Mouse (Mus musculus) CH12.LX (cell line): ENCODE data around the gene Tmem104. TPM values are rescaled to one million over a fixed set of nuclear protein-coding genes. Genes with fewer than 3 reads are reported as not detected.

Experiments used
- DNase-seq: peaks from one replicate; pipeline ENCODE4 v3.0.0-alpha.2; 2013; ENCODE audit errors: extremely low read depth
- H3K27ac ChIP-seq: 2 replicates; pipeline ENCODE4 v1.5.1; 2012; ENCODE audit warnings: low read depth, mild to moderate bottlenecking, control low read depth, moderate library complexity; ENCODE audit not compliant: insufficient read depth
- H3K27me3 ChIP-seq: replicated peaks from 2 replicates; pipeline ENCODE3; 2012; ENCODE audit warnings: inconsistent platforms
- H3K36me3 ChIP-seq, 2 experiments: replicated peaks in 1 of 2; 2 replicates each; pipeline versions ENCODE3 to v1.6.1; 2012; ENCODE audit warnings: inconsistent platforms in 1 of 2, low read length in 1 of 2, mild to moderate bottlenecking in 1 of 2, mixed read lengths in 1 of 2, moderate library complexity in 1 of 2; ENCODE audit not compliant: control insufficient read depth in 1 of 2, insufficient read depth in 1 of 2
- H3K4me1 ChIP-seq, 2 experiments: 2 replicates each; pipeline ENCODE4 v1.6.1; 2012; ENCODE audit warnings: inconsistent platforms in 1 of 2, moderate library complexity in 1 of 2; ENCODE audit not compliant: insufficient read depth in 2 of 2, control insufficient read depth in 1 of 2
- H3K4me2 ChIP-seq: 2 replicates; pipeline ENCODE4 v1.6.1; 2012; ENCODE audit warnings: low read depth, mild to moderate bottlenecking, control low read depth; ENCODE audit not compliant: poor library complexity, insufficient read depth, severe bottlenecking
- H3K4me3 ChIP-seq, 3 experiments: fragments of 150-350 bp in 1 of 3; sonication (generic) in 1 of 3; replicated peaks in 1 of 3; 2 replicates each; pipeline versions ENCODE3 to v1.5.1; 2011 to 2012; ENCODE audit warnings: low read depth in 2 of 3, low read length in 2 of 3, mild to moderate bottlenecking in 2 of 3, moderate library complexity in 2 of 3, control low read depth in 1 of 3, improper control_type of control experiment in 1 of 3, inconsistent platforms in 1 of 3, mixed read lengths in 1 of 3; ENCODE audit not compliant: poor library complexity in 1 of 3
- H3K79me2 ChIP-seq: replicated peaks from 2 replicates; pipeline ENCODE4 v1.6.1; 2012; ENCODE audit warnings: mild to moderate bottlenecking, moderate library complexity; ENCODE audit not compliant: control insufficient read depth, poor library complexity, insufficient read depth, severe bottlenecking; ENCODE audit errors: extremely low read depth
- H3K9ac ChIP-seq: 2 replicates; pipeline ENCODE4 v1.6.1; 2012; ENCODE audit warnings: low read depth, mild to moderate bottlenecking, control low read depth, moderate library complexity; ENCODE audit not compliant: insufficient read depth
- H3K9me3 ChIP-seq: replicated peaks from 2 replicates; pipeline ENCODE3; 2012; ENCODE audit warnings: low read length, inconsistent platforms, mixed read lengths
- CHD2 ChIP-seq: IDR thresholded peaks from 2 replicates; pipeline ENCODE4 v1.6.1; 2011; ENCODE audit warnings: low read length, improper control_type of control experiment
- CTCF ChIP-seq, 2 experiments: IDR thresholded peaks in 1 of 2; conservative IDR thresholded peaks in 1 of 2; 2 replicates each; pipeline ENCODE4 v1.5.1; 2011 to 2012; ENCODE audit warnings: low read depth in 2 of 2, low read length in 2 of 2, improper control_type of control experiment in 1 of 2, inconsistent platforms in 1 of 2, mild to moderate bottlenecking in 1 of 2, moderate library complexity in 1 of 2
- ELF1 ChIP-seq: IDR thresholded peaks from 2 replicates; pipeline ENCODE4 v1.6.1; 2014; ENCODE audit warnings: low read depth, mild to moderate bottlenecking, inconsistent platforms, low read length, improper control_type of control experiment
- GABPA ChIP-seq: IDR thresholded peaks from 2 replicates; pipeline ENCODE4 v1.6.1; 2012; ENCODE audit warnings: low read depth, low read length, improper control_type of control experiment, inconsistent platforms; ENCODE audit not compliant: insufficient replicate concordance
- HCFC1 ChIP-seq: IDR thresholded peaks from 2 replicates; pipeline ENCODE4 v1.6.1; 2012; ENCODE audit warnings: low read depth, mild to moderate bottlenecking, inconsistent platforms, low read length, improper control_type of control experiment
- IRF4 ChIP-seq: IDR thresholded peaks from 2 replicates; pipeline ENCODE4 v1.6.1; 2014; ENCODE audit warnings: low read depth, mild to moderate bottlenecking, inconsistent platforms, low read length, improper control_type of control experiment
- JUN ChIP-seq: IDR thresholded peaks from 2 replicates; pipeline ENCODE4 v1.6.1; 2011; ENCODE audit warnings: low read depth, mild to moderate bottlenecking, low read length, improper control_type of control experiment, moderate library complexity; ENCODE audit not compliant: insufficient read depth
- KAT2A ChIP-seq: IDR thresholded peaks from 2 replicates; pipeline ENCODE4 v1.6.1; 2012; ENCODE audit warnings: low read length, improper control_type of control experiment, inconsistent platforms; ENCODE audit not compliant: insufficient replicate concordance
- MAX ChIP-seq: IDR thresholded peaks from 2 replicates; pipeline ENCODE4 v1.6.1; 2011; ENCODE audit warnings: low read length, improper control_type of control experiment
- MXI1 ChIP-seq: IDR thresholded peaks from 2 replicates; pipeline ENCODE4 v1.6.1; 2011; ENCODE audit warnings: mild to moderate bottlenecking, low read depth, low read length, improper control_type of control experiment
- MYC ChIP-seq: IDR thresholded peaks from 2 replicates; pipeline ENCODE4 v1.6.1; 2011; ENCODE audit warnings: low read depth, mild to moderate bottlenecking, improper control_type of control experiment, low read length
- NELFE ChIP-seq: IDR thresholded peaks from 2 replicates; pipeline ENCODE4 v1.6.1; 2011; ENCODE audit warnings: low read depth, low read length, improper control_type of control experiment
- NRF1 ChIP-seq: IDR thresholded peaks from 2 replicates; pipeline ENCODE4 v1.6.1; 2014; ENCODE audit warnings: low read depth, mild to moderate bottlenecking, inconsistent platforms, low read length, improper control_type of control experiment, moderate library complexity
- POLR2A ChIP-seq: IDR thresholded peaks from 2 replicates; pipeline ENCODE4 v1.6.1; 2011; ENCODE audit warnings: low read depth, mild to moderate bottlenecking, improper control_type of control experiment, low read length
- POLR2AphosphoS2 ChIP-seq: IDR thresholded peaks from 2 replicates; pipeline ENCODE4 v1.6.1; 2011; ENCODE audit warnings: low read depth, low read length, improper control_type of control experiment
- SMC3 ChIP-seq: IDR thresholded peaks from 2 replicates; pipeline ENCODE4 v1.6.1; 2011; ENCODE audit warnings: low read depth, low read length, improper control_type of control experiment
- TCF12 ChIP-seq: IDR thresholded peaks from 2 replicates; pipeline ENCODE4 v1.6.1; 2014; ENCODE audit warnings: low read depth, mild to moderate bottlenecking, inconsistent platforms, low read length, improper control_type of control experiment
- USF1 ChIP-seq: IDR thresholded peaks from 2 replicates; pipeline ENCODE4 v1.6.1; 2014; ENCODE audit warnings: low read depth, mild to moderate bottlenecking, inconsistent platforms, low read length, improper control_type of control experiment
- ZC3H11A ChIP-seq: IDR thresholded peaks from 2 replicates; pipeline ENCODE4 v1.6.1; 2012; ENCODE audit warnings: low read depth, mild to moderate bottlenecking, inconsistent platforms, low read length, improper control_type of control experiment
- ZMIZ1 ChIP-seq: IDR thresholded peaks from 2 replicates; pipeline ENCODE4 v1.6.1; 2012; ENCODE audit warnings: low read depth, mild to moderate bottlenecking, inconsistent platforms, low read length, improper control_type of control experiment
- ZNF384 ChIP-seq: IDR thresholded peaks from 2 replicates; pipeline ENCODE4 v1.6.1; 2012; ENCODE audit warnings: low read depth, low read length, improper control_type of control experiment, inconsistent platforms
- dilution Hi-C: fragments of 300-500 bp; cut with MboI; formaldehyde crosslinking; loops from 2 replicates; pipeline ENCODE4 v1.14.3; 2020; ENCODE audit warnings: low sequenced_read_pairs; ENCODE audit not compliant: extremely low pct_unique_long_range_greater_than_20kb, extremely low pct_ligation_motif_present
- in situ Hi-C: fragments of 300-500 bp; cut with MboI; formaldehyde crosslinking; loops from 3 replicates; pipeline ENCODE4 v1.14.3; 2019; ENCODE audit warnings: low sequenced_read_pairs, low pct_ligation_motif_present, low pct_unique_long_range_greater_than_20kb, mixed read lengths
- polyA plus RNA-seq: library from polyadenylated mRNA; unstranded; fragments of >175 nt; gene quantifications from 2 replicates; pipeline ENCODE4 v1.2.1, GENCODE M21; 2012; ENCODE audit warnings: low read depth; ENCODE audit not compliant: insufficient read length
- total RNA-seq, 2 experiments: library from RNA; depleted of rRNA; stranded (reverse); fragments of 300-350 nt in 1 of 2; fragments of >200 nt in 1 of 2; gene quantifications; 2 replicates each; pipeline ENCODE4 v1.2.3; 2012 to 2014

Gene Tmem104
- total and polyA plus RNA-seq, 3 experiments, result 3.5 to 16.1 (median 10.8) TPM

DNA sequence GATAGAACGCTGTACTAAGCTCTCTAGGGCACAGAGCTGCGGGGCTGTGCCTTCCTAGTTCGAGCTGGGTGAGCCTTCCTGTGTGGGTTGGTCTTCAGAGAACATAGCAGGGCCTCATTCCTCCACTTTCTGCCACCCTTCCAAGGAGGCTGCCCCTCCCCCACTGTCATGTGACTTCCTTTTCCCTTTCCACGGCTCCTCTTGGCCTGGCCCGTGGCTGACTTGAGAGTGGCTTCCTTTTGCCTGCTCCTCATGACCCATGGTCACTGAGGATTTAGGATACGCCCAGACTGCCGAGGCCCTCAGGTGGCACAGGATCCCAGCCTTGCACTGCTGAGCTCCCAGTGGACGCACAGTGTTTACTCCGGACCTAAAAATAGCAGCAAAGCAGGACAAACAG lies 4.9 kb downstream of the Tmem104 start:
- peaks cover 12 to 29% of the 10 kb centered on the region in 2 experiments for H3K4me1 ChIP-seq
- no peaks in the 10 kb centered on the region; the same call in 1 of the 2 replicates for H3K79me2 ChIP-seq
- H3K9me3 ChIP-seq, result no peaks in the 10 kb centered on the region
- DNase-seq, result no peak
- H3K27ac ChIP-seq, result no peak overlapping the region
- in situ Hi-C loops, result loop anchor here (5.0 kb wide), 1 partner anchor 55 kb away; no protein-coding TSS in a partner anchor
- H3K4me2 ChIP-seq, result no peak overlapping the region
- H3K27me3 ChIP-seq, result no peaks in the 10 kb centered on the region
- peaks cover 18 to 63% of the 10 kb centered on the region in 2 experiments for H3K36me3 ChIP-seq
- TF ChIP-seq POLR2AphosphoS2 (no peak), USF1 (peak; percentile 39; the same call in 1 of the 2 replicates)
- TF ChIP-seq, all 38 proteins: peak for 1
- Histone ChIP-seq H3K4me3 (no peak overlapping the region), H3K9ac (no peak overlapping the region)
- dilution Hi-C loops, result no loop called here

DNA sequence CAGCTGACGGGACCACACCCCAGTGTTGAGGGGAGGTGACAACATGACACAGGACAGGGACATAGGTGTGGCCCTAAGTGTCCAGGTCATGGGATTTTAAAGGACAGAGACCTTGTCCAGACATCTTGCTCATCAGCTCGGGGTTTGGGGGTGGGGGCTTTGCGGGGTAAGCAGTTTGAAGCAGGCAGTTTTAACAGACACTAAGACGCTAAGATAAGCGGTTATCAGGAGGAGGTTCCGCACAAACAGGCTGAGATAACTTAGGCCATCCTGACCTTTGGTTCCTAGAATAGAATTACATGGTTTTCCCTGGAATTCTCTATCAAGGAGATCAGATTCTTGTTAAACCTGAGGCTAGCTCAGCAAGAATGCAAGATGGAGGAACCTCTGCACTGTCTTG lies 7.4 kb downstream of the Tmem104 start:
- H3K4me2 ChIP-seq, result no peak overlapping the region
- no peak overlapping the region for H3K27ac ChIP-seq
- H3K4me3 ChIP-seq, result no peak overlapping the region
- peaks cover 2 to 9% of the 10 kb centered on the region in 2 experiments; a peak in 2 of 4 replicates for H3K4me1 ChIP-seq
- H3K9me3 ChIP-seq, result no peaks in the 10 kb centered on the region
- peaks cover 16 to 73% of the 10 kb centered on the region in 2 experiments for H3K36me3 ChIP-seq
- in situ Hi-C loops, result loop anchor here (5.0 kb wide), 2 partner anchors 32 to 53 kb away; partner anchors contain the start of gene Slc9a3r1
- no peak for DNase-seq
- dilution Hi-C loops, result no loop called here
- TF ChIP-seq NRF1 (no peak), TCF12 (no peak), CTCF (conservative IDR thresholded peaks at IDR 0.05 in 1 of 2, IDR thresholded peaks at IDR 0.05 in 1 of 2; ENCODE audit: low read depth in 2 of 2, low read length in 2 of 2) (no peak)
- H3K79me2 ChIP-seq, result no peaks in the 10 kb centered on the region
- no peak overlapping the region for H3K9ac ChIP-seq
- no peaks in the 10 kb centered on the region for H3K27me3 ChIP-seq

GRCm38 (mm10) chr11:115195933-115196332 lies 8.6 kb downstream of the Tmem104 start:
- dilution Hi-C loops, result no loop called here

More at GRCm38 (mm10) chr11:115195933-115196332, 8.6 kb downstream of the Tmem104 start:
- H3K9ac ChIP-seq, result no peak overlapping the region
- DNase-seq, result no peak
- no peaks in the 10 kb centered on the region for H3K9me3 ChIP-seq
- no peak overlapping the region for H3K27ac ChIP-seq
- no peaks in the 10 kb centered on the region for H3K79me2 ChIP-seq
- H3K27me3 ChIP-seq, result no peaks in the 10 kb centered on the region
- no peak overlapping the region for H3K4me2 ChIP-seq
- in situ Hi-C loops, result loop anchor here (5.0 kb wide), 1 partner anchor 34 kb away; the partner anchor contains the start of gene Slc9a3r1
- peaks cover 26 to 77% of the 10 kb centered on the region in 2 experiments for H3K36me3 ChIP-seq
- H3K4me3 ChIP-seq, result no peak overlapping the region
- TF ChIP-seq SMC3 (no peak), ZC3H11A (no peak), HCFC1 (no peak), POLR2A (no peak), MXI1 (no peak), ELF1 (no peak), JUN (no peak), ZNF384 (no peak), GABPA (no peak), NELFE (no peak), ZMIZ1 (no peak), MAX (no peak), MYC (no peak), KAT2A (no peak), CHD2 (no peak), IRF4 (no peak)
- peaks cover 2 to 6% of the 10 kb centered on the region in 2 experiments; a peak in 2 of 4 replicates for H3K4me1 ChIP-seq
